Mouse (Mus musculus) MEL (cell line): ENCODE data around the gene Klf13. TPM values are rescaled to one million over a fixed set of nuclear protein-coding genes. Genes with fewer than 3 reads are reported as not detected.

Experiments
- DNase-seq: peaks from one replicate; pipeline ENCODE4 v3.0.0; 2011; ENCODE audit warnings: low read depth, low spot score
- H3K27ac ChIP-seq: 2 replicates; pipeline ENCODE4 v1.5.1; 2012; ENCODE audit warnings: low read depth, mild to moderate bottlenecking, control low read depth, low read length, moderate library complexity; ENCODE audit not compliant: control insufficient read depth
- H3K27me3 ChIP-seq, 2 experiments: fragments of 150-350 bp in 1 of 2; sonication (generic) in 1 of 2; 2 replicates each; pipeline ENCODE4 v1.6.1; 2012; ENCODE audit warnings: low read length in 2 of 2, mild to moderate bottlenecking in 2 of 2, improper control_type of control experiment in 1 of 2, moderate library complexity in 1 of 2; ENCODE audit not compliant: insufficient read depth in 2 of 2, control insufficient read depth in 1 of 2
- H3K36me3 ChIP-seq, 2 experiments: 2 replicates each; pipeline ENCODE4 v1.6.1; 2012 to 2014; ENCODE audit warnings: low read length in 2 of 2, improper control_type of control experiment in 1 of 2, inconsistent platforms in 1 of 2, mild to moderate bottlenecking in 1 of 2; ENCODE audit not compliant: insufficient read depth in 2 of 2, control insufficient read depth in 1 of 2
- H3K4me1 ChIP-seq, 2 experiments: fragments of 150-350 bp in 1 of 2; sonication (generic) in 1 of 2; 2 replicates each; pipeline ENCODE4 v1.6.1; 2012; ENCODE audit warnings: low read length in 2 of 2, improper control_type of control experiment in 1 of 2, mild to moderate bottlenecking in 1 of 2; ENCODE audit not compliant: insufficient read depth in 2 of 2, control insufficient read depth in 1 of 2
- H3K4me3 ChIP-seq, 2 experiments: fragments of 150-350 bp in 1 of 2; sonication (generic) in 1 of 2; 2 replicates each; pipeline ENCODE4 v1.5.1; 2012; ENCODE audit warnings: low read depth in 2 of 2, low read length in 2 of 2, mild to moderate bottlenecking in 2 of 2, moderate library complexity in 2 of 2, control low read depth in 1 of 2, improper control_type of control experiment in 1 of 2; ENCODE audit not compliant: control insufficient read depth in 1 of 2, insufficient read depth in 1 of 2
- H3K79me2 ChIP-seq: 2 replicates; pipeline ENCODE4 v1.6.1; 2012; ENCODE audit warnings: mild to moderate bottlenecking, low read length, moderate library complexity; ENCODE audit not compliant: control insufficient read depth, poor library complexity, insufficient read depth
- H3K9ac ChIP-seq: 2 replicates; pipeline ENCODE4 v1.6.1; 2012; ENCODE audit warnings: low read depth, mild to moderate bottlenecking, control low read depth, low read length, moderate library complexity; ENCODE audit not compliant: control insufficient read depth, poor library complexity, severe bottlenecking
- H3K9me3 ChIP-seq: fragments of 150-350 bp; sonication (generic); replicated peaks from 2 replicates; pipeline ENCODE4 v1.6.1; 2012; ENCODE audit warnings: mild to moderate bottlenecking, low read length, improper control_type of control experiment, moderate library complexity; ENCODE audit not compliant: insufficient read depth
- BHLHE40 ChIP-seq: IDR thresholded peaks from 2 replicates; pipeline ENCODE4 v1.6.1; 2012; ENCODE audit warnings: low read depth, mild to moderate bottlenecking, inconsistent platforms, low read length, improper control_type of control experiment, borderline replicate concordance
- E2F4 ChIP-seq: IDR thresholded peaks from 2 replicates; pipeline ENCODE4 v1.6.1; 2011; ENCODE audit warnings: low read depth, low read length, improper control_type of control experiment, borderline replicate concordance
- ELF1 ChIP-seq: IDR thresholded peaks from 2 replicates; pipeline ENCODE4 v1.6.1; 2014; ENCODE audit warnings: low read depth, mild to moderate bottlenecking, inconsistent platforms, low read length, improper control_type of control experiment, moderate library complexity
- EP300 ChIP-seq, 2 experiments: IDR thresholded peaks; 2 replicates each; pipeline ENCODE4 v1.6.1; 2011; ENCODE audit warnings: improper control_type of control experiment in 2 of 2, low read length in 2 of 2, low read depth in 1 of 2, mild to moderate bottlenecking in 1 of 2
- ETS1 ChIP-seq: IDR thresholded peaks from 2 replicates; pipeline ENCODE4 v1.6.1; 2012; ENCODE audit warnings: low read depth, mild to moderate bottlenecking, inconsistent platforms, low read length, improper control_type of control experiment, moderate library complexity
- GABPA ChIP-seq: IDR thresholded peaks from 2 replicates; pipeline ENCODE4 v1.6.1; 2012; ENCODE audit warnings: low read depth, mild to moderate bottlenecking, inconsistent platforms, low read length, improper control_type of control experiment, moderate library complexity
- GATA1 ChIP-seq: IDR thresholded peaks from 2 replicates; pipeline ENCODE4 v1.6.1; 2011; ENCODE audit warnings: low read depth, low read length, improper control_type of control experiment
- HCFC1 ChIP-seq: IDR thresholded peaks from 2 replicates; pipeline ENCODE4 v1.6.1; 2012; ENCODE audit warnings: low read depth, mild to moderate bottlenecking, inconsistent platforms, low read length, improper control_type of control experiment, moderate library complexity
- JUND ChIP-seq: IDR thresholded peaks from 2 replicates; pipeline ENCODE4 v1.6.1; 2011; ENCODE audit warnings: low read depth, mild to moderate bottlenecking, improper control_type of control experiment, low read length
- MAFK ChIP-seq: IDR thresholded peaks from 2 replicates; pipeline ENCODE4 v1.6.1; 2011; ENCODE audit warnings: low read depth, mild to moderate bottlenecking, low read length, improper control_type of control experiment, borderline replicate concordance
- MEF2A ChIP-seq: IDR thresholded peaks from 2 replicates; pipeline ENCODE4 v1.6.1; 2014; ENCODE audit warnings: low read depth, mild to moderate bottlenecking, inconsistent platforms, low read length, improper control_type of control experiment; ENCODE audit not compliant: poor library complexity, insufficient replicate concordance, severe bottlenecking; ENCODE audit errors: extremely low read depth
- MXI1 ChIP-seq: IDR thresholded peaks from 2 replicates; pipeline ENCODE4 v1.6.1; 2011; ENCODE audit warnings: mild to moderate bottlenecking, low read depth, low read length, improper control_type of control experiment
- MYB ChIP-seq: IDR thresholded peaks from 2 replicates; pipeline ENCODE4 v1.6.1; 2011; ENCODE audit warnings: mild to moderate bottlenecking, low read depth, low read length, improper control_type of control experiment
- POLR2A ChIP-seq, 2 experiments: IDR thresholded peaks; 2 replicates each; pipeline ENCODE4 v1.6.1; 2011 to 2012; ENCODE audit warnings: low read length in 2 of 2, mild to moderate bottlenecking in 2 of 2, control low read depth in 1 of 2, improper control_type of control experiment in 1 of 2, low read depth in 1 of 2, moderate library complexity in 1 of 2; ENCODE audit not compliant: control insufficient read depth in 1 of 2, insufficient read depth in 1 of 2, poor library complexity in 1 of 2
- RAD21 ChIP-seq: IDR thresholded peaks from 2 replicates; pipeline ENCODE4 v1.6.1; 2011; ENCODE audit warnings: mild to moderate bottlenecking, low read depth, low read length, improper control_type of control experiment
- RCOR1 ChIP-seq: IDR thresholded peaks from 2 replicates; pipeline ENCODE4 v1.6.1; 2012; ENCODE audit warnings: low read depth, mild to moderate bottlenecking, inconsistent platforms, low read length, improper control_type of control experiment
- SIN3A ChIP-seq: IDR thresholded peaks from 2 replicates; pipeline ENCODE4 v1.6.1; 2012; ENCODE audit warnings: low read length, improper control_type of control experiment, inconsistent platforms
- SMC3 ChIP-seq: IDR thresholded peaks from 2 replicates; pipeline ENCODE4 v1.6.1; 2011; ENCODE audit warnings: low read depth, low read length, improper control_type of control experiment
- TCF12 ChIP-seq: IDR thresholded peaks from 2 replicates; pipeline ENCODE4 v1.6.1; 2014; ENCODE audit warnings: low read depth, mild to moderate bottlenecking, inconsistent platforms, low read length, improper control_type of control experiment, moderate library complexity
- UBTF ChIP-seq: IDR thresholded peaks from 2 replicates; pipeline ENCODE4 v1.6.1; 2012; ENCODE audit warnings: low read depth, mild to moderate bottlenecking, inconsistent platforms, low read length, improper control_type of control experiment, moderate library complexity, borderline replicate concordance; ENCODE audit not compliant: insufficient read depth
- ZC3H11A ChIP-seq: IDR thresholded peaks from 2 replicates; pipeline ENCODE4 v1.6.1; 2012; ENCODE audit warnings: low read depth, mild to moderate bottlenecking, inconsistent platforms, low read length, improper control_type of control experiment
- ZKSCAN1 ChIP-seq: IDR thresholded peaks from 2 replicates; pipeline ENCODE4 v1.6.1; 2012; ENCODE audit warnings: low read depth, mild to moderate bottlenecking, inconsistent platforms, low read length, improper control_type of control experiment, moderate library complexity
- ZMIZ1 ChIP-seq: IDR thresholded peaks from 2 replicates; pipeline ENCODE4 v1.6.1; 2012; ENCODE audit warnings: low read depth, mild to moderate bottlenecking, inconsistent platforms, low read length, improper control_type of control experiment, moderate library complexity
- polyA plus RNA-seq, 2 experiments: library from polyadenylated mRNA; stranded (reverse) in 1 of 2; unstranded in 1 of 2; fragments of >175 nt in 1 of 2; fragments of >200 nt in 1 of 2; gene quantifications; 2 replicates each; pipeline versions ENCODE4 v1.2.1 to v1.2.4; 2012; ENCODE audit warnings: low replicate concordance in 2 of 2, low read depth in 1 of 2; ENCODE audit not compliant: insufficient read length in 2 of 2, insufficient read depth in 1 of 2, missing spikeins in 1 of 2
- total RNA-seq: library from RNA; depleted of rRNA; stranded (reverse); fragments of 300-350 nt; gene quantifications from 2 replicates; pipeline ENCODE4 v1.2.3, GENCODE M21; 2012

The Klf13 gene
- total and polyA plus RNA-seq, 3 experiments, result 21.6 to 118 (median 26.9) TPM

DNA sequence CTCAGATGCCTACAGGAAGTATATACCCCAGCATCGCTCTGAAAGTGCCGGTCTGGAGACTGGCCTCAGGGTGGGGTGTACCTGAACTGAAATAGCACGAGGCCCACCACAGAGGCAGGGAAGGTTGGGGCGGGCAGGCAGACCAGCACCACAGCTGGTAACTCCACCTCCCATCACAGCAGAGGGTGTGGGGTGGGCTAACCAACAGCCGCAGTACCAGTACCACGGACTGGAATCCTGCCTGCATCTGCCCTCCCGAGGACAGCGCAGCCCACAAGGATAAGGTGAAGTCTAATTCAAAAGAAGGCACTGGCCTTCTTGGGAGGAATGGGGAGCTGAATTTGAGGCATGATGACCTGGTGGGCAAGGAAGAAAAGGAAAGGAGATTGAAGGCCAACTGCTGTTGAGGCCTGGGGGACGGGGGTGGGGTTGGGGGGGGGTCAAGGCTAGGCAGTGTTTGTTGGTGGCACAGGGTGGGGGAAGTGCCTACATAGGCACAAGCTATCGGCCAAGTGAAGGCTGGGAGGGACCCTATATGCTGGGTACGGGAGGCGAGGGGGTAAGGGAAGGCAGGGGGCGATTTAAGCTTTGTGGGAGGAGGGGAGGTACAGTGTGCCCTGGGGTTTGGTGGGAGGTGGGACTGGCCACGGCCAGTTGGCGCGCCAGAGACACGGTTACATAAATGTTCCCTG is 42.3 kb downstream of the Klf13 start:
- H3K9me3 ChIP-seq, result no peaks in the 10 kb centered on the region
- peak overlapping the region; percentile 24 to 72; a peak in 3 of 4 replicates for H3K4me3 ChIP-seq
- peaks cover 23% of the 10 kb centered on the region for H3K79me2 ChIP-seq
- peaks cover 10 to 19% of the 10 kb centered on the region in 2 experiments; a peak in 3 of 4 replicates for H3K4me1 ChIP-seq
- H3K27me3 ChIP-seq, result no peaks in the 10 kb centered on the region
- H3K36me3 ChIP-seq, result peaks cover 0 to 12% of the 10 kb centered on the region in 2 experiments; a peak in 2 of 4 replicates
- TF ChIP-seq ZMIZ1, result no peak
- TF ChIP-seq GABPA, result no peak
- TF ChIP-seq EP300 (IDR thresholded peaks at IDR 0.05; ENCODE audit: low read depth in 1 of 2, low read length in 2 of 2), result 0 out of 4 replicates have a peak, but pooled peaks of 1 of the 2 experiments have one; percentile 35
- TF ChIP-seq ETS1, result no peak
- TF ChIP-seq MXI1, result no peak
- TF ChIP-seq GATA1, result no peak
- no peak for TF ChIP-seq ZC3H11A
- no peak for TF ChIP-seq MEF2A
- no peak for TF ChIP-seq UBTF
- no peak for TF ChIP-seq MYB
- no peak for TF ChIP-seq JUND
- 0 out of 4 replicates have a peak, but pooled peaks of 1 of the 2 experiments have one; percentile 25 for TF ChIP-seq POLR2A (IDR thresholded peaks at IDR 0.05; ENCODE audit: control insufficient read depth in 1 of 2, insufficient read depth in 1 of 2, low read depth in 1 of 2, low read length in 2 of 2, poor library complexity in 1 of 2)
- 0 out of 2 replicates have a peak, but pooled peaks have one; percentile 1 for TF ChIP-seq HCFC1
- TF ChIP-seq MAFK, result no peak
- TF ChIP-seq E2F4, result no peak
- peak overlapping the region; percentile 86 for H3K9ac ChIP-seq
- H3K27ac ChIP-seq, result peak overlapping the region; percentile 88
- peak; percentile 35 for DNase-seq

DNA sequence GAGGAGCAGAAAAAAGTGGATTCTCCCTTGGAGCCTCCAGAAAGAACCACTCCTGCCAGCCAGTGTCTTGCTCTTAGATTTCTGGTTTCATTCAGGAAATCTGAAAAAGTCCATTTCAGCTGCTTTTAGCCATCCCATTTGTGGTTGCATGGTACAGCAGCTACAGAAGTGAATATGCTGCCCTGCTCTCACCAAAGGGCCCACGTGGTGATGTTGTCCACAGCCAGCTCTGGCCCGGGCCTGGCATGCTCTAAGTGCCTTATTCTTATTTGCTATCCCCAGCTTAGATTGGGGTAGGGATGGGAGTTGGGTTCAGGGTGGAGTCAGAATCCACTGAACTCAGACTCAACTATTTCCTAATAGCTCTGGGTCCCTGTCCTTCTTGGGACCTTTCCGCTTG is 43.5 kb downstream of the Klf13 start:
- H3K9me3 ChIP-seq, result no peaks in the 10 kb centered on the region

More for the DNA sequence above, 43.5 kb downstream of the Klf13 start:
- peaks cover 21% of the 10 kb centered on the region for H3K79me2 ChIP-seq
- H3K4me3 ChIP-seq, result no peak overlapping the region
- H3K27ac ChIP-seq, result no peak overlapping the region
- peaks cover 10 to 19% of the 10 kb centered on the region in 2 experiments; a peak in 3 of 4 replicates for H3K4me1 ChIP-seq
- no peaks in the 10 kb centered on the region for H3K27me3 ChIP-seq
- no peak overlapping the region for H3K9ac ChIP-seq
- no peak for TF ChIP-seq SMC3
- TF ChIP-seq RCOR1, result no peak
- no peak for TF ChIP-seq TCF12
- no peak for TF ChIP-seq ZKSCAN1
- TF ChIP-seq ETS1, result no peak
- TF ChIP-seq MEF2A, result no peak
- TF ChIP-seq MXI1, result no peak
- no peak for TF ChIP-seq SIN3A
- no peak for TF ChIP-seq ELF1
- no peak for TF ChIP-seq RAD21
- no peak for TF ChIP-seq BHLHE40
- no peak for TF ChIP-seq MAFK
- no peak for TF ChIP-seq GATA1
- no peak for TF ChIP-seq ZMIZ1
- DNase-seq, result no peak
- peaks cover 0 to 12% of the 10 kb centered on the region in 2 experiments; a peak in 3 of 4 replicates for H3K36me3 ChIP-seq
